Mouse (Mus musculus): ENCODE data around the gene Bcan.

Bcan gene

DNA sequence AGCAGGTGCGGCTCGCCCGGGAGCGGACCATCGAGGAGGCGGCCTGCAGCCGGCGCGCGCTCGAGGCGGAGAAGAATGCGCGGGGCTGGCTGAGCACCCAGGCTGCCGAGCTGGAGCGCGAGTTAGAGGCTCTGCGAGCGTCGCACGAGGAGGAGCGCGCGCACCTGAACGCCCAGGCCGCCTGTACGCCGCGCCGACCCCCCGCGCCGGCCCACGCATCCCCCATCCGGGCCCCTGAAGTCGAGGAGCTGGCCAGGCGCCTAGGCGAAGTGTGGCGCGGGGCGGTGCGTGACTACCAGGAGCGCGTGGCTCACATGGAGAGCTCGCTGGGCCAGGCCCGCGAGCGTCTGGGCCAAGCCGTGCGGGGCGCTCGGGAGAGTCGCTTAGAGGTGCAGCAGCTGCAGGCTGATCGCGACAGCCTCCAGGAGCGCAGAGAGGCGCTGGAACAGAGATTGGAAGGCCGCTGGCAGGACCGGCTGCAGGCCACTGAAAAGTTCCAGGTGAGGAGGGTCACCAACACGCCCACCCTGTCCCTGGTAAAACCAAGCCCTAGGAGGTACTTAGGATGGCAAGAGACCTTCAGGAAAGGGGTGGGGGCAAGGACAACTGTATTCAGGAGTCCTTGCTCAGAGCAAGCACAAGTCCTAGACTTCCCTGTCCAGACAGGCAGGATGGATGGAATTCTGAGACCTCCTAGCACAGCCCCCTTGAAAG, 28.4 kb downstream of the Bcan start:
- no peak for DNase-seq

DNA sequence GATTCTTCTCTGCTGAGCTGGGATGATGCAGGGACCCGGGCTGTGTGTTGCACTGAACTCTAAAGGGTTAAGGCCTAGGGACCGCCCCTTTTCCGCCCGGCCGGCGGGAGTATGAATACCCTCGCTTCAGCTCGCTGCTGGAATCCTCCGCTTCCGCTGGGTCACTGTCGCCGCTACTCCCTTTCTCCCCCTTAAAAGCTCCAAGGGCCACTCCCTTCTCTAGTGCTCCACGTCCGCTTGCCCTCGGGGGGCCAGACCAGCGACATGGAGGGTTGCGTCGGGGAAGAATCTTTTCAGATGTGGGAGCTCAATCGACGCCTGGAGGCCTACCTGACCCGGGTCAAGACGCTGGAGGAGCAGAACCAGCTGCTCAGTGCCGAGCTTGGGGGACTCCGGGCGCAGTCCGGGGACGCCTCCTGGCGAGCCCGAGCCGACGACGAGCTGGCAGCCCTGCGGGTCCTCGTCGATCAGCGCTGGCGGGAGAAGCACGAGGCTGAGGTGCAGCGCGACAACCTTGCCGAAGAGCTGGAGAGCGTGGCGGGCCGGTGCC, 29.0 kb downstream of the Bcan start, which contains the start of gene Nes:
Gene Nes, plus strand, starts transcription at position 140 of the 550 bp plus-strand sequence.
- peak; percentile 63 for DNase-seq

DNA sequence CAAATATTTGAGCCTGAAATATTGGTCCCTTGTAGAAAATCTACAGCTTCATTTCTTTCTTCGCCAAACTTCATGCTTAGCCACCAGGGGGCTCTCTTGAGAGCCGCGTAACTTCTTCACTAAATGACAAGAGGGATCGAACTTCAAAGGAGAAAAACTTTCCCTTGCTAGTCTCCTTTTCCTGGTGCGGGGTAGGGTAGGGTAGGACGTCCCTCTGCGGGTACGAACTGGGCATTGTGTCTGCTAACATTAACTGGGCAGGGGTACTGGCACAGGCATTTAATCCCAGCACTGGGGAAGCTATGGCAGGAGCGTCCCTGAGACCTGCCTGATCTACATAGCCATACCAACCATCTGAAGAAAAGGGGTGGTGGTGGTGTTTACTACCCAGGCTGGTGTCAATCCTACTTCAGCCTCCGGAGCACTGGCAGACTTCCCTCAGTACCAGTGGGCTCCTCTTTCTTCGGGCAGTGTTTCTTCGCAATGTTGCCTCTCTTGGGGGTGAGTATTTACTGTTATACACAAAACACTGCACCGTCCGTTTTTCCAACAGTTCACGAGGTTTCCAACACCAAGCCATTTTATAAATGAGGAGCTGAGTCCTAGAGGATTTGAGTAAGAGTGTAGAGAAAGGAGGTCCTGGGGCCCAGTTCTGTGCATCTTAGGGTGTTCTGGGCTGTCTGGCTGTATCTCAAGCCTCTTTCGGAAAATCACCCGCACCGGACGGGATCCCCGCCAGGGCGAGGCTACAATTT, 29.7 kb downstream of the Bcan start:
- peak; percentile 74 for DNase-seq

DNA sequence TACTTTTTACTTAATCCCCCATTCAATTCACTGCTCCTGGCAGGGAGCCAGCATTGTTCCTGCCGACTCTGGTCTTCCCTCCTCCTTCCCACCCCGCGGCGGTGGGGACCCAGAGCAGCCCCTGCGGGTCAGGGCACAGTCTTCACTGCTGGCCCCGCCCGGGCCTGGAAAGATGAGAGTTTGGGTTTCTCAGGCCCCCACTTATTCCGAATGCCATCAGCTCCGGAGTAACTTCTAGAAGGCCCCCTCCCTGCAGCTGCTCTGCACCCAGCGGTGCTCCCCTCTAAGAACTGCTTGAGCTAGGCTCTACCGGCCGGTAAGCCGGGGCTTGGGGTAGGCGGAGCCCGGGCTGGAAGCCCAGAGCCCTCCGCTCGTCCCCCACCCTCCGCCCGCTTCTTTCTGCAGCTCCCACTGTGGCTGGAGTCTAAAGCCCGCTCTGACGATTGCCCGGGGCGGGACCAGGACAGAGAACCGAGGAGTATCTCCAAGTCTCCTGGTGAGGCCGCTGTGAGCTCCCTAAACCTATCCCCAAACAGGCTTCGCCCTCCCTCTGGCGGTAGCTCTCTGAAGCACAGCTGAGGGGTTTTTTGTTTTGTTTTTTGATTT, 39.3 kb downstream of the Bcan start:
- peak; percentile 91 for DNase-seq

DNA sequence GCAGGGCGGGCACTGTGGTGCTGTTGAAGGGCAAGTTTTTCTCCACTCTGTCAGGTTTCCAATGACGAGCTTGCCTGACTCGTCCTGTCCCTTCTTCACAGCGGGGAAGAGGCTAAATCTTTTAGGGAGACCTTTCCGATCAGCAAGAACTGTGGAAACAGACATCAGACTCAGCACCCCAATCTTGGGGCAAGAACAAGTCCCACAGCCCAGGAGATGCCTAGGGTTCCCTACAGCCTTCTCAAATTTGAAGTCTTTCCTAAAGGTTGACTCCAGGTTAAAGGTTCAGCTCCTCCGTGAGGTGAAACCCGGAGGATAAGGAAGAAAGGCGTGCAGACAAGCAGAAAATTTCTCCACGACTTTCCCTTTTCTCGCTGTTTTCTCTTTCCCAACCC, 39.8 kb downstream of the Bcan start:
- no peak for DNase-seq

DNA sequence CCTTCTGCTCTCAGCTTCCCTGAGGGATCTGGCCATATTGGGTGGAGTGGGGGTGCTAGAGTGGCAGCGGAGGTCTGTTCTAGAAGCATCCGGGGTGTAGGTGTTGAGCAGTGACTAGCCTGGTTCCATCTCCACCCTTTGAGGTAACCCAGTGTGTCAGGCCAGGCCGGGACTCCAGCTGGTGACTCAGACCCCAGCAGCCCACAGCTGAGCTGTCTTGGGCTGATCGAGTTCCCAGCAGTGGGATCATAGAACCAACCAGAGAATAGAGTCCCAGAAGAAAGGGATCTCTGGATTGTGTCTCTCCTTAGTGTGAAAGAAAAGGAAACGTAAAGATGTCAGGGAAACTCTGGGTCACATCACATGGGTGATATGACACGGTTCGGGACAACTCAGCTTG, 40.7 kb downstream of the Bcan start:
- DNase-seq, result no peak

DNA sequence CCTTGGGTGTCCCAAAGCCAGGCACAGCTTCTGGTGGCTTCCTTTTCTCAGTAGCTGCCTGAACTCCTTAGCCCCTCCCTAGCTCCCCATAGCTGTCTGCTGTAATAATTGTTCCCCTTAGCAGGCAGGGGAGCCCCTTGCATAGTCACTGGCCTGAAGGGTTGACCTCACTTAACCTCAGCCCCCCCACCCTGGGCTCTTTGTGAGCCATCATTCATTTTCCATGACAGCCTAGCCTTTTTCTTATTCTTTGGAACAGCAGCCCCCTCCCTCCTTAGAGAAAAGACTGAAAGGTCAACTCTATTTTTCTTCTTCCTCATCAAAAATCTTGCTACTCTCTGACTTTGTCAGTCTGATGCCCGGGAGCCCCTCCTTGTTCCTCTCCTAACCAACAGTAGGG, 41.1 kb downstream of the Bcan start:
- no peak for DNase-seq

DNA sequence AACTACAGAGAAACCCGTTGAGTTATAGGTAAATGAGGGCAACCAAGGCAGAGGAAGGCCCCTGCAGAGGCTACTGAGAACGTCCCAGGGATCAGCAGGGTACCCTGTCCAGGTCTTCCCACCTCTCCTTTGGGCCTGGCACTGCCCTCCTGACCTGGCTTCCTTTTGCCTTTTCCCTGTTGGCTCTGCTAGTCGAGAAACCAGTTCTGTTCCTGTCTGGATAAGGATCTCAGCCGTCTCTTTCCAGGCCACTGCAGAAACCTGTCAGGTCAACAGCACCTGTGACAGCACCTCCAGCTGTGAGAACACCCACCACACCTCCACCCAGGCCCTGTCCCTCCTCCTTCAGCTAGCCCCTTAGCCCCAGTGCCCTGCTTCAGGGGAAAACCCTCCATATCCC, 41.6 kb downstream of the Bcan start:
- no peak for DNase-seq

DNA sequence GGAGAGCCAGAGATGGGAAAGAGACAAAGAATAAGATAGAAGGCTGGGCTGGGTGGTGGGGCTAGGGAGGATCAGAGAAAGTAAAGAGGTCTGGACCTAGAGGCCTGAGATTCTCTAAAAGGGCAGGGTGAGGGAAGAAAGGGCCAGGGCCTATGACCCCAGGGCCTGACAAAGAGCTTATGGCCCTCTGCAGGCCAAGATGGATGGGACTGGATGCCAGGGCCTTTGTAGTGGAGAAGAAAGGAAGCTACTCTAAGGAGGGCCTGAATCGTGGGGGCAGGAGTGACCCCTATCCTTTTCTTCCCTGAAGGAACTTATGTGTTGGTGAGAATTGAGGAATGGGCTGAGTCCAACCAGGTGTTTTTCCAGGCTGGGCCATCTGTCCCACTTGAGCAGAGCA, 42.0 kb downstream of the Bcan start:
- DNase-seq, result no peak

DNA sequence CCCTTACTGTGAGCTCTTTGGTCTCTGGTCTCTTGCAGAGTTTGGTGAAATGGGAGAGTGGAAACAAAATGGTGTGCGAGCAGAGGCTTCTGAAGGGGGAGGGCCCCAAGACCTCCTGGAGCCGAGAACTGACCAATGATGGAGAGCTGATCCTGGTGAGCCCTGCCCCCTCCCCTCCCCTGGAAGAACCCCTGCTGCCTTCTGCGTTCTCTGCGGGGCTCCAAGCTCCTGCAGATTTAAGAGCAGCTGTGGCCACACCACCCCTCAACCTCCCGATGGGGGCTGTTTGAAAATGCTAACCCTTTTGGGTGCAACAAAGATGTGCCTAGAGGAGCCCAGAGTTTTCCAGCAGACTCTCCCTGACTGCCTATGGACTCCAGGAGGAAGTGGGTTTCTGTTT, 47.6 kb downstream of the Bcan start:
- no peak for DNase-seq

DNA sequence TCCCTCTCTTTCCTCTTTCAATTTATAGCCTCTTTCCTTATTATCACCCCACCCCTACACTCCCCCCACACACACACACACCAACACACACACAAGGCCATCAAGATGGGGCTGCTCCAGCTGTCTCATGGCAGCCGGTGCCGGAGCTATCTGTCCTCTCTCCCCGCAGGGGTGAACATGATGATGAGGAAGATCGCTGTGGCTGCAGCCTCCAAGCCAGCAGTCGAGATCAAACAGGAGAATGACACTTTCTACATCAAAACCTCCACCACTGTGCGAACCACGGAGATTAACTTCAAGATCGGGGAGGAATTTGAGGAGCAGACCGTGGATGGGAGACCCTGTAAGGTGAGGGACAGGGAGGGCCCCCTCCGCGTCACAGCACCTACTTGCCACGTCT, 48.1 kb downstream of the Bcan start:
- no peak for DNase-seq

DNA sequence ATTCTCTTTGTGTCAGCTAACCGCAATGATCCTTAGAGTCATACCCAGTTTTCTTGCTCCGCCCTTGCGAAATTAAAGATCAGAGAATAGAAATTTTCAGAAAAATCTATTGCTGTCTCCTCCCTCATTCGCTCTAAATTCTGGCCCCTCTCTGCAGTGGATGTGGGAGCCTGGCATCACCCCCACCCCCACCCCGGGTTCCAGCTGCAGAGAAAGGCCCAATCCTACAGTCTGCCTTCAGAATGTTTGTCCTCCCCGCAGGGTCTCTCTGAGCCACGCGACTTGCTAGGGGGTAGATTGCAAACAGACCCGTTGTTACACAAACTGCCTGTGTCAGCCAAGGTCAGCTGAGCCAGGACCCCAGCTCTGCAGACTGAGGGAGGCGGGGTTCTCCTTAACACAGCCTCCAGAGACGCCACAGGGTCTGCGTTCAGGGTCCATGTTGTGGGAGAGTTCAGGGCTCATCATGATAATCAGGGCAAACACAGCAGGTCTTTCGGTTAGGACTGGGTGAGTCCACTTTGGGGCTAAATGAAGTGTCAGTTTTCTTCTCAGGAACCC, 50.0 kb downstream of the Bcan start:
- no peak for DNase-seq

DNA sequence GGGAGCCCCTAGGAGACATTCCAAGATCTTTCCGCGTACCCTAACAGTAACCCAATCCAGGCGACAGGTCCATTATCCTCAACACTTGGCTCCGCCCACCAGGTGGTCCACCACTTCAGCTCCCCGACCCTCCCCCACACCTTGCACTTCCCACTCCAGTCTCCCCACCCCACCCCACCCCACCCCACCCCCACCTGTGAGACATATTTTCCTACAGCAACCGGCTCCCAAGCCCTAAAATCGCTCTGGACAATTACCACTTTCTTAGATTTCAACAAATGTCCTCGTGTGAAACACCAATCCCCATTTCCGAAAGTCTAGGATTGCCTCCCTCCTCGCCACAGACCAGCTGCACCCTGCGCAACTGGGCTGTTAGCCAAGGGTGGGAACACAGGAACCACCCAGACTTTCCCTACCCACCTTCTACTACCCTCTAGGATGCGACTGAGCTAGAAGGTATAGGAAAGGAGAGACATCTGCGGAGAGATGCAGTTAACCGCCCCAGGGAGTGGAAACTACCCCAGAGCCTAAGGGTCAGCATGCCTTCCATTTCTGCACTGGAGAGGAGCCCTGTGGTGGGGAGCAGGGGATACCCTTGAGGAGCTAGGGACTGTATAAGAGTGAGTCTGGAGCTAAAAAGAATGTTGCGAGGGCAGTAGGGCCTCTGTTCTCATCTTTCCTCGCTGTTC, 50.6 kb downstream of the Bcan start:
- no peak for DNase-seq

DNA sequence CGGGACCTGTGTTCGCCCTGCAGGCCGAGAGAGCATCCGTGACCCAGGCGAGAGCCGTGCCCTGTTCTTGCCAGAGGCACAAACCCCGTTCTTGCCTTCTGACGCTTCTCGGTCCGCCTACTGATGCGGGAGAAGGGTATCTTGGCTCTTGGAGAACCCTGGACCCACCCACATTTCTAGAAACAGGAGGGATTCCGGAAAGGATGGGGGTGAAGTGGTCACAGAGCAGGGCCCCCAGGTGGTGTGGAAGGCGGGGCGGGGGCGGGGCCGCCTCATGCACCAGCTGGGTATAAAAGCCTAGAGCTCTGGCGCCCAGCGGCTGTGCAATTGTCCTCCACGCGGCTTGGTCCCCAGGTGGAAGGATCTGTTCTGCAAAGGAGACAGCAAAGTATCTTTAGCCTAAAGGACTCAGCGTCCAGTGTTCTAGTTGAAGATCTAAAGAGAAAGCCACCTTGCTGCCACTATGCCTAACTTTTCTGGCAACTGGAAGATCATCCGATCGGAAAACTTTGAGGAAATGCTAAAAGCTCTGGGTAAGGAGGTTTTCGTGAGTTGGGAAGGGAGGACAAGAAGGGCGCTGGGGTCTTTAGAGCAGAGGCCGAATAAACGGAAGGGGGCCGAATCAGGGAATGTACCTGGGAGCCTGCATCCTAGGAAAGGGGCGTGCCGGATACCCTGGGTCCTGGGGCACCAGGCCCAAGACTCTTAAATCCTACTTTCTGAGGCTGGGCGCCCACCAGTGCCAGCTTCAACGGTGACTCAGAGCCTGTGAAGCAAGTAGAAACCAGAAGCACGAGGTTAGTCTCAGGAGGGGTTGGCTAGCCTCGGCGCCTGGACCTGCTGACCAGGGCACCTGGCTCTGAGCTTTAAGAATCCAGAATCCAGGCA, 51.4 kb downstream of the Bcan start, which contains the start of gene Crabp2:
Gene Crabp2, plus strand, starts transcription at position 289 of the 888 bp plus-strand sequence.
- DNase-seq, result no peak

DNA sequence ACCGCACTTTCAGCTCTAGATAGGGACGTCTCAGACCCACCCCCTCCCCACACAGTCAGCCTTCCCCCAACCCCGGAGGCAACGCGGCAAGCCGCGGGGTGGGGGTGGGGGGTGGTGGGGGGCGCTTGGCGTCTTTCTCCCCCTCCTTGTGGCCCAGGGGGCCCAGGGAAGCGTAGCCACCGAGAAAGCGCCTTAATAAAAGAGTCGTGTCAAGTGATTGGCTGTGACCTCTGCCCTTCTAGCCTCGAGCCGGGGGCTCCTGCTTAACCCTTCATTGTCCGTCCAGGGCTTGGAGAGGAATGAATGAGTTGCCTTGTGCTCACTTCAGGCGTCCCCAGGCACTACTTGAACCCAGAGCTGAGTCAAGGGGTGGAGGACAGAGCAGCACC, 52.2 kb downstream of the Bcan start:
- DNase-seq, result no peak

DNA sequence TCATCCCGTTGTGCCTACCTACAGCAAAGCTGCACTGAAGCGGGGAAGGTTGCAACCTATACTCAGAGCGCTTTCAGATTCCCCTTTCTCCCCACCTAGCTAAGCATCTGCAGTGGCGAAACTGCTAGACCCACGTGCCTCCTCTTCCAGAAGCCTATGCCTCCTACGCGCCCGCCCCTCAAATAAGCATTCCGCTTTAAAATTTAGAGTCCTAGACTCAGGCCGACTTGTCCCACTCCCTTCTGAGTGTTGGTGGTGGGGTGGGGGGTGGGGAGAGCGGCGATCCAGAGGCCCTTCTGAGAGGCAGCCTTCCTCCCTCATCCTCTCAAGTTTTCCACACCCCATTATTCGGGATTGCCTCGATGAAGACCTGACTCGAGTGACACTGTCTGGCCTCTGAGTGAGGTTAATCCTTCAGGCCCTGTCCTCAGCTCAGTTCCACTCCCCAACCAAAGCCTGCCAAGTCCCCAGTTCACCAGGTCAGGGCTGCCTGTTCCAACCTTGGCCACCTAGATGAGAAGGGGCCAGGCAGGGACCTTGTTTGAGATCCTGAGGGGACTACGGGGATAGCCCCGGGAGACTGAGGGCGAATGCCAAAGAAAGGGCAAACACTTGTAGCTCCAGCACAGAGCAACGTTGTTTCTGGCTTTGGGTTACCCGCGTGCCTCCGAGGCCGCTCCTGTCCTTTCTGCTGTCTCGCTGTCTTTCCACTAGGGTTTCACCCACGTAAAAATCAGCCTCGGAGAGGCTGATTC, 52.8 kb downstream of the Bcan start:
- DNase-seq, result no peak

DNA sequence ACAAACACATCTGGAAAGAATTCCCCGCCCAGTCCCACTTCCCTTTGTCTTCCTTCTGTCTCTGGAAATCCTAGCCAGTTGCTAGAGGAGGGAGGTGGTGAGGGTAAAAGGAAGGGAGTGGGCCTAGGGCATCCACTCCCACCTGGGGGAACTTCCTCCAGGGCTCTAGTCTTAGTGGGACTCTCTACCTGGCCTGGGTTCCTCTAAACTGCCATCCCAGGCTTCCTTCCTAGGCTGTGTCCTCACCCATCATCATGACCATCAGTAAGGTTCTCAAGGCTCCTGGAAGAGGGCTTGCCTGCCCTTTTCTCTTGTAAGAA, 53.5 kb downstream of the Bcan start:
- DNase-seq, result no peak

DNA sequence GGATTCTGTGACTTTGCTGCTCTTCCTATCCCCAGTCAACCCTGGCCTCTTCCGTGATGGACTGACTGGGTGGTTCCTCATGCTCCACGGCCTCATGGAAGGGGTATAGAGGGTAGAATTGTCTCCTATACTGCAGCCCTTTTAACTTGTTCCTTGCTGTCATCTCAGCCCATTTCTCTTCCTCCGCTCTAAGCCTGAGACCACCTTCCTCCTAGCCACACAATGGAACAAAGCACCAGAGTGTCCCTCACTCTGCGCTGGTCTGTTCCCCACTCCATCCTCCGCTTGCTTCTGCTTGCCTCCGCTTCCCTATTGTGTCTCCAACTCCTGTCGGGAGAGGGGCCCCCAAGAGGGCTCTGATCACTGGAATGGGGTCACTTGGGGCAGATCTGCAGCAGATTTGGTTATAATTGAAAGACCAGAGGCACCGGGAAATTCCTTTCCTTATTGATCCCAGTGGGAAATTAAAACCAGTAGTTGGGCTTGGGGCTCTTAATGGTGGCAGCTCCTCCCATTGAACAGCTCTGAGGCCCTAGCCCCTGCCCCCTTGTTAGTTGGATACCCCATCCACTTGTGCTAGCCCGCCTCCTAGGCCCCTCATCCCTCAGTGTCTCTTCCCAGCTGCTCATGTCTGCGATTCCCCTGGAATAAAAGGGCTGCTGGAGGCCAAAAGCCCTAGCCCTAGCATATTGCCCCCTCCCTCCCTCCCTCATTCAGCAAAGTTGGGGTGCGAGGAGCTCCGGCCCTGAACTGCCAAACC, 54.1 kb downstream of the Bcan start:
- no peak for DNase-seq

DNA sequence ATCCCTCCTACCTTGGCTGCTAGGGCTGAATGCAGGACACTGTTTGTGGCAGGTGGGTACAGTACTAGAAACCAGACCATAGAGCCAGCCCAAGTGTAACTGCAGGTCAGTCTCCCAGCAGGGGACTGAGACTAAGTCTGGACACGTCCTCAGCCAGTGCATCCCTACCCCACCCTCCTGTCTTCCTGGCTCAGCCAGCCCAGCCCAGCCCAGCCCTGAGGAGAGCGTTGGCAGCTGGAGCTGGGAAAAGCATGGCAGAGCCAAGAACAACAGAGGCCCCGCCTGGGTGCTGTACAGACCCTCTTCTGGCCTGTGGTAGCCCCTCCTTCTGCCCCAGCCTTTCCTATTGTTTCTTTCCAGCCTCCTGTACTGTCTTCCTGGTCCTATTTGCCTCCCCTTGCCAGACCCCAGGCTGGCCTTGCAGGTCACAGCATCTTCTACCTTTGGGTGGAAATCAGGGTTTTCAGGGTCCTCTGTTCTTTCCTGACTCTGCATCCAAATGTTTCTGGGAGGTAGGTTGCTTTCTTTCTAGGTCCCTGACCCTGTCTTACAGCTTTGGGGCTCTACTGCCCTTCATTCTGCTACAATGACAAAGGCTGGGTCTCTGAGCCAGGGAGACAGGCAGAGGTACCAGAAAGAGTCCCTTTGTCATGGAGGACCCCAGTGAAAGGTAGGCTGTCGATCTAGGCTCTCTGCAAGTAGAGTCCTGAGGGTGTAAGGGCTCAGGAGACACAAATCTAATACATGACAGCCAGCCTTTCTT, 55.0 kb downstream of the Bcan start:
- no peak for DNase-seq

DNA sequence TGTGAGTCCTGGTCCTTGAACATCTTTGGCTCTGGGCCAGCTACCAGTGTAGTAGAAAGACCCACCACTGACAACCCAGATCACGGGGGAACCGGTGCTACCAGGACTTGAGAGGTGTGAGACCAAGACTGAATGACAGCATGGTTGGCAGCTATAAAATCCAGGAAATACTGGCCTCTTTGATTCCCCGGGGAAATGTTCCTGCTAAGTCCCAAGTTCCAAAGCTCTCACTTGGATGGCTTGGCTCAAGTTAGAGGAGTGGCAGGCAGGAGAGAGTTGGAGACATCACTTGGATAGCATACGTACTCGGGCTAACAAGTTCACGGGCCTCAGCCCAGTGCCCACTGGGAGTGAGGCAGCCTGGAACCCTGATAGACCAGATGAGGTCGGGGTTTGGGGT, 56.4 kb downstream of the Bcan start:
- DNase-seq, result no peak

Data from kidney, adult 9 months (tissue).